Mouse (Mus musculus) limb, embryonic 13.5 days (tissue): ENCODE results near the gene Gm10715. TPM values are rescaled to one million over a fixed set of nuclear protein-coding genes. Genes with fewer than 3 reads are reported as not detected.
"Not testable (repeated sequence)": the region's sequence is repeated elsewhere in the genome, so short reads cannot be mapped to it uniquely, and the experiment has no call there.

Experiments
- ATAC-seq: fragments of 200-750 bp; cut with Nextera tagmentation; 2 replicates; pipeline ENCODE4 v1.8.0; 2017; ENCODE audit warnings: low read depth, moderate number of reproducible peaks, moderate TSS enrichment; ENCODE audit not compliant: low FRiP score
- H3K27ac ChIP-seq: fragments of 300-500 bp; sonication (generic); 2 replicates; pipeline ENCODE4 v1.5.1; 2015; ENCODE audit warnings: inconsistent platforms, mild to moderate bottlenecking, moderate library complexity
- H3K27me3 ChIP-seq: fragments of 300-500 bp; sonication (generic); 2 replicates; pipeline ENCODE4 v1.6.1; 2015; ENCODE audit warnings: mild to moderate bottlenecking, inconsistent platforms
- H3K36me3 ChIP-seq: fragments of 300-500 bp; sonication (generic); 2 replicates; pipeline ENCODE4 v1.6.1; 2015; ENCODE audit warnings: inconsistent platforms, mild to moderate bottlenecking, moderate library complexity
- H3K4me1 ChIP-seq: fragments of 300-500 bp; sonication (generic); 2 replicates; pipeline ENCODE4 v1.6.1; 2015; ENCODE audit warnings: inconsistent platforms
- H3K4me2 ChIP-seq: fragments of 300-500 bp; sonication (generic); replicated peaks from 2 replicates; pipeline ENCODE4 v1.6.1; 2015; ENCODE audit warnings: inconsistent platforms, mild to moderate bottlenecking, moderate library complexity
- H3K4me3 ChIP-seq: fragments of 300-500 bp; sonication (generic); 2 replicates; pipeline ENCODE4 v1.5.1; 2015; ENCODE audit warnings: moderate library complexity, mild to moderate bottlenecking, inconsistent platforms
- H3K9ac ChIP-seq: fragments of 300-500 bp; sonication (generic); 2 replicates; pipeline ENCODE4 v1.6.1; 2015; ENCODE audit warnings: mild to moderate bottlenecking, inconsistent platforms
- H3K9me3 ChIP-seq: fragments of 300-500 bp; sonication (generic); 2 replicates; pipeline ENCODE4 v1.6.1; 2016; ENCODE audit warnings: inconsistent platforms
- WGBS: fragments of 180-500 bp; shearing (Covaris S2); methylation state at CpG from one replicate; pipeline ENCODE4 v1.1.7; 2015; 5-methylcytosine and 5-hydroxymethylcytosine counted together
- microRNA-seq: library from miRNA; unstranded; fragments of <30 nt; microRNA quantifications from one replicate; pipeline ENCODE4, GENCODE M21; 2016
- polyA plus RNA-seq: library from polyadenylated mRNA; unstranded; fragments of >200 nt; fragmentation: Nextera tagmentation; extraction: Ambion mirVana; gene quantifications from 2 replicates; pipeline ENCODE4 v1.2.1, GENCODE M21; 2015

Gm10715 gene
- polyA plus RNA-seq, 1 experiment from 2014 or later = not detected

GRCm38 (mm10) chr9:3027200-3027599 is 9.5 kb upstream of the Gm10715 start:
- not testable (repeated sequence) for ATAC-seq
- WGBS = 70% methylated on average over 9 of the region's 9 CpGs

GRCm38 (mm10) chr9:3029276-3030000 is 7.2 kb upstream of the Gm10715 start:
- not testable (repeated sequence) for H3K27me3 ChIP-seq, H3K9ac ChIP-seq, H3K4me3 ChIP-seq, ATAC-seq, H3K9me3 ChIP-seq, H3K4me2 ChIP-seq, H3K27ac ChIP-seq, H3K36me3 ChIP-seq, H3K4me1 ChIP-seq
- 64% methylated on average over 14 of the region's 16 CpGs for WGBS

More at GRCm38 (mm10) chr9:3027200-3027599, 9.5 kb upstream of the Gm10715 start:
- H3K36me3 ChIP-seq, H3K27me3 ChIP-seq, H3K9me3 ChIP-seq, H3K4me2 ChIP-seq, H3K4me1 ChIP-seq, H3K4me3 ChIP-seq, H3K9ac ChIP-seq, H3K27ac ChIP-seq: not testable (repeated sequence)

GRCm38 (mm10) chr9:3030677-3031318 is 5.9 kb upstream of the Gm10715 start:
- H3K36me3 ChIP-seq, H3K9ac ChIP-seq, H3K4me1 ChIP-seq, H3K27me3 ChIP-seq, H3K27ac ChIP-seq, H3K4me3 ChIP-seq, H3K4me2 ChIP-seq, H3K9me3 ChIP-seq: not testable (repeated sequence)
- 61% methylated on average over 2 of the region's 10 CpGs for WGBS
- ATAC-seq = 0 out of 2 replicates have a peak, but pooled peaks have one; percentile 46

- WGBS = 47% methylated on average over 1 of the region's 8 CpGs
- H3K4me3 ChIP-seq, H3K36me3 ChIP-seq, H3K9me3 ChIP-seq, H3K4me2 ChIP-seq, H3K27ac ChIP-seq, H3K4me1 ChIP-seq, ATAC-seq, H3K27me3 ChIP-seq, H3K9ac ChIP-seq: not testable (repeated sequence)
These were observed 2.4 kb upstream of the Gm10715 start, which contains the start of gene Gm17535 for GRCm38 (mm10) chr9:3034299-3034698. Gene Gm17535 (plus strand): TSS chr9:3034599.

- H3K27me3 ChIP-seq, H3K9me3 ChIP-seq, H3K4me1 ChIP-seq, H3K4me3 ChIP-seq, H3K27ac ChIP-seq, H3K36me3 ChIP-seq, H3K4me2 ChIP-seq, H3K9ac ChIP-seq, ATAC-seq: not testable (repeated sequence)
- 72% methylated on average over 4 of the region's 4 CpGs for WGBS
These were observed 1.5 kb downstream of the Gm10715 start for GRCm38 (mm10) chr9:3038161-3038560.

Small RNAs within 50 kb of the gene (microRNA-seq; reads per million reads assigned to microRNA genes)
- not detected for gene Mir101c

Other genes with a start within 250 kb of the Gm10715 start
- not detected in 2 replicates for gene Gm10722, start 36.0 kb upstream of the Gm10715 start, polyA plus RNA-seq
- not detected in 2 replicates for gene Gm11168, start 33.5 kb upstream of the Gm10715 start, polyA plus RNA-seq
- 0.31 TPM in 1 of 2 replicates, not detected in the other for gene Gm10721, start 23.7 kb upstream of the Gm10715 start, polyA plus RNA-seq
- gene Gm10720, start 21.2 kb upstream of the Gm10715 start, polyA plus RNA-seq = not detected in 2 replicates
- gene Gm10719, start 19.5 kb upstream of the Gm10715 start, polyA plus RNA-seq = not detected in 2 replicates
- 0.47 TPM in 1 of 2 replicates, not detected in the other for gene Gm10718, start 13.3 kb upstream of the Gm10715 start, polyA plus RNA-seq
- not detected in 2 replicates for gene Gm10717, start 11.5 kb upstream of the Gm10715 start, polyA plus RNA-seq
- gene Gm17535, start 2.3 kb upstream of the Gm10715 start, polyA plus RNA-seq = not detected in 2 replicates